Mouse (Mus musculus): ENCODE results near the gene Mymk. TPM values are rescaled to one million over a fixed set of nuclear protein-coding genes. Genes with fewer than 3 reads are reported as not detected.

Mymk gene
- polyA plus RNA-seq, 1 experiment from 2014 or later, result 0.12 TPM

GRCm38 (mm10) chr2:27086483-27087010 is 14.6 kb upstream of the Mymk start:
- H3K4me1 ChIP-seq (replicated peaks; ENCODE audit: control insufficient read depth, insufficient read depth, low read length), result no peaks in the 10 kb centered on the region
- ATAC-seq (replicated peaks; ENCODE audit: low FRiP score), result no peak
- no peak overlapping the region for H3K27ac ChIP-seq (ENCODE audit: low read depth, low read length)

GRCm38 (mm10) chr2:27085801-27086200 is 13.8 kb upstream of the Mymk start:
- H3K9me3 ChIP-seq (ENCODE audit: control insufficient read depth, low read length), result no peaks in the 10 kb centered on the region
- H3K4me1 ChIP-seq (replicated peaks; ENCODE audit: control insufficient read depth, insufficient read depth, low read length), result no peaks in the 10 kb centered on the region
- WGBS, result 53% methylated on average over 2 of the region's 2 CpGs
- no peaks in the 10 kb centered on the region for H3K36me3 ChIP-seq (ENCODE audit: control insufficient read depth, insufficient read depth, low read length)
- no peak overlapping the region for H3K27ac ChIP-seq (ENCODE audit: low read depth, low read length)
- ATAC-seq (replicated peaks; ENCODE audit: low FRiP score) (no peak), DNase-seq (ENCODE audit: low spot score) (no peak)
- no peaks in the 10 kb centered on the region for H3K27me3 ChIP-seq (replicated peaks; ENCODE audit: control insufficient read depth, insufficient read depth, low read length)
- no peak overlapping the region for H3K4me2 ChIP-seq
- H3K9ac ChIP-seq (ENCODE audit: low read depth, low read length), result no peak overlapping the region
- no peak overlapping the region for H3K4me3 ChIP-seq (ENCODE audit: low read depth, low read length)

More at GRCm38 (mm10) chr2:27086483-27087010, 14.6 kb upstream of the Mymk start:
- H3K4me3 ChIP-seq (ENCODE audit: low read depth, low read length), result no peak overlapping the region
- DNase-seq (ENCODE audit: low spot score), result no peak
- no peaks in the 10 kb centered on the region for H3K27me3 ChIP-seq (replicated peaks; ENCODE audit: control insufficient read depth, insufficient read depth, low read length)
- WGBS, result 71% methylated on average over 4 of the region's 4 CpGs
- H3K9me3 ChIP-seq (ENCODE audit: control insufficient read depth, low read length), result no peaks in the 10 kb centered on the region
- no peak overlapping the region for H3K4me2 ChIP-seq
- H3K36me3 ChIP-seq (ENCODE audit: control insufficient read depth, insufficient read depth, low read length), result no peaks in the 10 kb centered on the region
- no peak overlapping the region for H3K9ac ChIP-seq (ENCODE audit: low read depth, low read length)

- Histone ChIP-seq H3K4me2 (no peak overlapping the region), H3K27ac (ENCODE audit: low read depth, low read length) (no peak overlapping the region), H3K9ac (ENCODE audit: low read depth, low read length) (no peak overlapping the region), H3K4me1 (replicated peaks; ENCODE audit: control insufficient read depth, insufficient read depth, low read length) (no peaks in the 10 kb centered on the region), H3K4me3 (ENCODE audit: low read depth, low read length) (no peak overlapping the region), H3K27me3 (replicated peaks; ENCODE audit: control insufficient read depth, insufficient read depth, low read length) (0 out of 2 replicates have a peak, but pooled peaks cover under 1% of the 10 kb centered on the region), H3K9me3 (ENCODE audit: control insufficient read depth, low read length) (no peaks in the 10 kb centered on the region), H3K36me3 (ENCODE audit: control insufficient read depth, insufficient read depth, low read length) (no peaks in the 10 kb centered on the region)
- WGBS, result 54% methylated on average over 8 of the region's 8 CpGs
- ATAC-seq (replicated peaks; ENCODE audit: low FRiP score), result no peak
- no peak for DNase-seq (ENCODE audit: low spot score)
These were observed 13.0 kb upstream of the Mymk start for GRCm38 (mm10) chr2:27084963-27085362.

GRCm38 (mm10) chr2:27083761-27084475 is 11.9 kb upstream of the Mymk start:
- DNase-seq (ENCODE audit: low spot score) (no peak), ATAC-seq (replicated peaks; ENCODE audit: low FRiP score) (no peak)
- Histone ChIP-seq H3K9ac (ENCODE audit: low read depth, low read length) (no peak overlapping the region), H3K4me2 (no peak overlapping the region), H3K4me3 (ENCODE audit: low read depth, low read length) (no peak overlapping the region), H3K27ac (ENCODE audit: low read depth, low read length) (no peak overlapping the region), H3K36me3 (ENCODE audit: control insufficient read depth, insufficient read depth, low read length) (no peaks in the 10 kb centered on the region), H3K4me1 (replicated peaks; ENCODE audit: control insufficient read depth, insufficient read depth, low read length) (peaks cover 7% of the 10 kb centered on the region), H3K27me3 (replicated peaks; ENCODE audit: control insufficient read depth, insufficient read depth, low read length) (peaks cover 11% of the 10 kb centered on the region; the same call in 1 of the 2 replicates), H3K9me3 (ENCODE audit: control insufficient read depth, low read length) (no peaks in the 10 kb centered on the region)
- WGBS, result 61% methylated on average over 12 of the region's 12 CpGs

GRCm38 (mm10) chr2:27079649-27080048 is 7.7 kb upstream of the Mymk start:
- Histone ChIP-seq H3K4me3 (ENCODE audit: low read depth, low read length) (no peak overlapping the region), H3K9ac (ENCODE audit: low read depth, low read length) (no peak overlapping the region), H3K4me2 (peak overlapping the region; percentile 34; the same call in 1 of the 2 replicates), H3K27ac (ENCODE audit: low read depth, low read length) (no peak overlapping the region), H3K27me3 (replicated peaks; ENCODE audit: control insufficient read depth, insufficient read depth, low read length) (peaks cover 11% of the 10 kb centered on the region; the same call in 1 of the 2 replicates), H3K9me3 (ENCODE audit: control insufficient read depth, low read length) (no peaks in the 10 kb centered on the region), H3K4me1 (replicated peaks; ENCODE audit: control insufficient read depth, insufficient read depth, low read length) (peaks cover 8% of the 10 kb centered on the region), H3K36me3 (ENCODE audit: control insufficient read depth, insufficient read depth, low read length) (no peaks in the 10 kb centered on the region)
- ATAC-seq (replicated peaks; ENCODE audit: low FRiP score) (no peak), DNase-seq (ENCODE audit: low spot score) (no peak)
- WGBS, result 87% methylated on average over 2 of the region's 2 CpGs

- H3K4me1 ChIP-seq (replicated peaks; ENCODE audit: control insufficient read depth, insufficient read depth, low read length), result peaks cover 8% of the 10 kb centered on the region
- H3K4me2 ChIP-seq, result peak within 1 kb of the TSS; percentile 34
- H3K27ac ChIP-seq (ENCODE audit: low read depth, low read length), result no peak within 1 kb of the TSS
- no peak within 1 kb of the TSS for H3K4me3 ChIP-seq (ENCODE audit: low read depth, low read length)
- ATAC-seq (replicated peaks; ENCODE audit: low FRiP score) (no peak; the same call in 1 of the 2 replicates), DNase-seq (ENCODE audit: low spot score) (no peak)
- H3K27me3 ChIP-seq (replicated peaks; ENCODE audit: control insufficient read depth, insufficient read depth, low read length), result peaks cover 11% of the 10 kb centered on the region; the same call in 1 of the 2 replicates
- H3K36me3 ChIP-seq (ENCODE audit: control insufficient read depth, insufficient read depth, low read length), result no peaks in the 10 kb centered on the region
- H3K9me3 ChIP-seq (ENCODE audit: control insufficient read depth, low read length), result no peaks in the 10 kb centered on the region
- 2% methylated on average over 10 of the region's 10 CpGs for WGBS
- H3K9ac ChIP-seq (ENCODE audit: low read depth, low read length), result no peak within 1 kb of the TSS
These were observed 7.2 kb upstream of the Mymk start, which contains the start of gene Adamtsl2 for GRCm38 (mm10) chr2:27079152-27079584. TSS of gene Adamtsl2 (plus strand) at chr2:27079379.

GRCm38 (mm10) chr2:27078312-27078711 is 6.3 kb upstream of the Mymk start:
- H3K9ac ChIP-seq (ENCODE audit: low read depth, low read length), result no peak overlapping the region
- no peak for ATAC-seq (replicated peaks; ENCODE audit: low FRiP score)
- no peaks in the 10 kb centered on the region for H3K9me3 ChIP-seq (ENCODE audit: control insufficient read depth, low read length)
- no peak overlapping the region for H3K4me3 ChIP-seq (ENCODE audit: low read depth, low read length)
- no peak overlapping the region for H3K27ac ChIP-seq (ENCODE audit: low read depth, low read length)
- H3K4me2 ChIP-seq, result no peak overlapping the region
- 36% methylated on average over 2 of the region's 2 CpGs for WGBS
- H3K27me3 ChIP-seq (replicated peaks; ENCODE audit: control insufficient read depth, insufficient read depth, low read length), result peaks cover 11% of the 10 kb centered on the region; the same call in 1 of the 2 replicates
- DNase-seq (ENCODE audit: low spot score), result no peak
- H3K4me1 ChIP-seq (replicated peaks; ENCODE audit: control insufficient read depth, insufficient read depth, low read length), result peaks cover 8% of the 10 kb centered on the region
- H3K36me3 ChIP-seq (ENCODE audit: control insufficient read depth, insufficient read depth, low read length), result no peaks in the 10 kb centered on the region

GRCm38 (mm10) chr2:27077655-27078244 is 5.8 kb upstream of the Mymk start:
- 62% methylated on average over 10 of the region's 10 CpGs for WGBS
- no peak for DNase-seq (ENCODE audit: low spot score)
- peaks cover 8% of the 10 kb centered on the region for H3K4me1 ChIP-seq (replicated peaks; ENCODE audit: control insufficient read depth, insufficient read depth, low read length)

More at GRCm38 (mm10) chr2:27077655-27078244, 5.8 kb upstream of the Mymk start:
- H3K4me3 ChIP-seq (ENCODE audit: low read depth, low read length), result no peak overlapping the region
- H3K9ac ChIP-seq (ENCODE audit: low read depth, low read length), result no peak overlapping the region
- no peak overlapping the region for H3K4me2 ChIP-seq
- no peaks in the 10 kb centered on the region for H3K36me3 ChIP-seq (ENCODE audit: control insufficient read depth, insufficient read depth, low read length)
- ATAC-seq (replicated peaks; ENCODE audit: low FRiP score), result no peak
- H3K27ac ChIP-seq (ENCODE audit: low read depth, low read length), result no peak overlapping the region
- H3K27me3 ChIP-seq (replicated peaks; ENCODE audit: control insufficient read depth, insufficient read depth, low read length), result peaks cover 11% of the 10 kb centered on the region; the same call in 1 of the 2 replicates
- H3K9me3 ChIP-seq (ENCODE audit: control insufficient read depth, low read length), result no peaks in the 10 kb centered on the region
